Mouse (Mus musculus) liver, adult 2 months (tissue): Measurements from ENCODE around the gene Ascc2. TPM values are rescaled to one million over a fixed set of nuclear protein-coding genes. Genes with fewer than 3 reads are reported as not detected.

Experiments used
- DNase-seq: peaks from one replicate; pipeline ENCODE4 v3.0.0-alpha.2; 2011; ENCODE audit warnings: low read depth, low spot score; ENCODE audit errors: extremely low read depth
- H3K27ac ChIP-seq: fragments of 200-500 bp; replicated peaks from 2 replicates; pipeline ENCODE4 v1.5.1; 2012; ENCODE audit warnings: low read depth, mild to moderate bottlenecking, control low read depth, inconsistent platforms, low read length; ENCODE audit not compliant: insufficient read depth
- H3K27me3 ChIP-seq: fragments of 200-500 bp; 2 replicates; pipeline ENCODE4 v1.6.1; 2012; ENCODE audit warnings: mild to moderate bottlenecking, moderate library complexity, low read length, inconsistent platforms; ENCODE audit not compliant: control insufficient read depth, insufficient read depth
- H3K36me3 ChIP-seq: fragments of 200-500 bp; 2 replicates; pipeline ENCODE4 v1.6.1; 2012; ENCODE audit warnings: low read length, inconsistent platforms; ENCODE audit not compliant: control insufficient read depth, insufficient read depth
- H3K4me1 ChIP-seq: fragments of 200-500 bp; 2 replicates; pipeline ENCODE4 v1.6.1; 2011; ENCODE audit warnings: low read length; ENCODE audit not compliant: control insufficient read depth, insufficient read depth
- H3K4me3 ChIP-seq: fragments of 200-500 bp; 2 replicates; pipeline ENCODE4 v1.5.1; 2011; ENCODE audit warnings: low read depth, mild to moderate bottlenecking, control low read depth, low read length, moderate library complexity; ENCODE audit not compliant: insufficient read depth
- H3K79me2 ChIP-seq: fragments of 200-500 bp; 2 replicates; pipeline ENCODE4 v1.6.1; 2012; ENCODE audit warnings: inconsistent platforms, mild to moderate bottlenecking, low read length, moderate library complexity; ENCODE audit not compliant: control insufficient read depth, insufficient read depth
- H3K9ac ChIP-seq: fragments of 200-500 bp; 2 replicates; pipeline ENCODE4 v1.6.1; 2012; ENCODE audit warnings: low read depth, mild to moderate bottlenecking, control low read depth, inconsistent platforms, low read length
- CTCF ChIP-seq: fragments of 200-500 bp; IDR thresholded peaks from 2 replicates; pipeline ENCODE4 v1.5.1; 2011; ENCODE audit warnings: low read depth, low read length, control low read depth
- POLR2A ChIP-seq: fragments of 200-500 bp; IDR thresholded peaks from 2 replicates; pipeline ENCODE4 v1.6.1; 2011; ENCODE audit warnings: low read length, control low read depth; ENCODE audit not compliant: insufficient read depth; ENCODE audit errors: extremely low read depth
- WGBS: fragments of 180-500 bp; shearing (Covaris S2); methylation state at CpG from one replicate; pipeline ENCODE4 v1.1.7; 2018; 5-methylcytosine and 5-hydroxymethylcytosine counted together
- polyA plus RNA-seq: library from polyadenylated mRNA; depleted of rRNA; stranded (reverse); fragments of >200 nt; gene quantifications from 2 replicates; pipeline ENCODE4 v1.2.3, GENCODE M21; 2012
- total RNA-seq: library from RNA; depleted of rRNA; stranded (reverse); fragments of >200 nt; gene quantifications from 2 replicates; pipeline ENCODE4 v1.2.3, GENCODE M21; 2014

Ascc2 gene
- total and polyA plus RNA-seq, 2 experiments: 8.5 to 9.9 TPM

DNA sequence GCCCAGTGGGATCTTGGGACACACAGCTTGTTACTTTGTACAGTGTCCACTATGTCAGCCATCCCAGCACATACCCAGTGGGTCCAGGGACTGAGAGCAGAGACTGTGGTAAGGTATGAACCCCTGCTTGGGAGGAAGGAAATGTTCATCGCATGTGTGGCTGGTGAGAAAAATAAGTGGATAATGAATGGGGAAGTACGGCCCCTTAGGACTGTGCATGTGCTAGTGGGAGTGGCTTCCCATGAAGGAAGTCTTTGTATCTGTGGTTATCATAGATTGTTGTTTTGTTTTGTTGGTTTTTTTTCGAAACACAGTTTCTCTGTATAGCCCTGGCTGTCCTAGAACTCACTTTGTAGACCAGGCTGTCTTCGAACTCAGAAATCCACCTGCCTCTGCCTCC is 77.2 kb downstream of the Ascc2 start:
- no peak overlapping the region for H3K4me3 ChIP-seq
- H3K27me3 ChIP-seq: no peaks in the 10 kb centered on the region
- H3K36me3 ChIP-seq: no peaks in the 10 kb centered on the region
- 81% methylated on average over 4 of the region's 4 CpGs for WGBS
- H3K9ac ChIP-seq: no peak overlapping the region
- no peak for TF ChIP-seq POLR2A
- H3K27ac ChIP-seq: no peak overlapping the region
- H3K79me2 ChIP-seq: no peaks in the 10 kb centered on the region
- peak; percentile 16 for DNase-seq
- no peaks in the 10 kb centered on the region for H3K4me1 ChIP-seq

DNA sequence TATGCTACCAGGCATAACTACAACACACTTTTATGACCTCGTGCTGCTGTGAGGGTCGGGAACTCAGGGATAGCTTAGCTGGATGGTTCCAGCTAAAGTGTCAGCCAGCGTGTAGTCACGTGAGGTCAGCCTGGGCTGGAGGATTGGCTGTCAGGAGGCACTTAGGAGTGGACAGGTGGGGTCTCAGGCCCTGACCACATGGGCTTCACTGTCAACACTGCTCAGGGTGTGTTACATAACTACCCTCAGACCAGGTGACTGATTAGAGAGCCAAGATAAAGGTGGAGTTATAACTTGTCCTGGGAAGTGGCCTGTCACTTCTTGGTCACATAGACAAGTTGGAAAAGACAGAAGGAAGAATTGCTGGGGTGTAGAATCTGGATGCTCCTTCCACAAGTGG is 78.0 kb downstream of the Ascc2 start:
- Histone ChIP-seq H3K27me3 (no peaks in the 10 kb centered on the region), H3K4me3 (no peak overlapping the region), H3K36me3 (no peaks in the 10 kb centered on the region), H3K4me1 (no peaks in the 10 kb centered on the region), H3K27ac (no peak overlapping the region), H3K79me2 (no peaks in the 10 kb centered on the region), H3K9ac (no peak overlapping the region)
- 87% methylated on average over 4 of the region's 4 CpGs for WGBS
- no peak for TF ChIP-seq POLR2A
- TF ChIP-seq CTCF: no peak
- no peak for DNase-seq

- H3K27ac ChIP-seq: no peak overlapping the region
- WGBS: 93% methylated on average over 5 of the region's 5 CpGs
- no peaks in the 10 kb centered on the region for H3K4me1 ChIP-seq
- no peak for DNase-seq
- no peaks in the 10 kb centered on the region for H3K27me3 ChIP-seq
- no peaks in the 10 kb centered on the region for H3K79me2 ChIP-seq
- H3K36me3 ChIP-seq: no peaks in the 10 kb centered on the region
- H3K4me3 ChIP-seq: no peak overlapping the region
- no peak for TF ChIP-seq POLR2A
- no peak for TF ChIP-seq CTCF
- no peak overlapping the region for H3K9ac ChIP-seq
Observed at GRCm38 (mm10) chr11:4716530-4717236, 79.1 kb downstream of the Ascc2 start.

DNA sequence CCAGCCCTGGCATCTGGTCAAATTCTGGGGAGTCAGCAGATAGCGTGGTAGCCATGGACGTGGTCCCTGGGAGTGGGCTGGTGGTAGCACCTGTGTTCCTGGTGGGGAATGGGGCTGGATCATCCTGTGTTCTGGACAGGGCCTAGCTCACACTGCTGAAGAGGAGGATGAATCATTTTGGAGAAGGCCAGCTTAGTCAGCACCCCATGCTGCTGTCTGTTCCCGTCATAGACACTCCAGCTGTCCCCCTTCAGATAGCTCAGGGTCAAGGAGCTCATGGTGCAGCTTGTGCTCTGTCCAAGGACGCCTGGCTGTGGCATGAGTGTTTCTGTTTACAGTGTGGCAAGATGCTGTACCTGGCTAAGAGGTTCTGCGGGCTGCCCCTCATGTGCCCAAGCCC is 81.0 kb downstream of the Ascc2 start:
- no peaks in the 10 kb centered on the region for H3K79me2 ChIP-seq
- H3K27me3 ChIP-seq: no peaks in the 10 kb centered on the region
- H3K4me1 ChIP-seq: no peaks in the 10 kb centered on the region
- H3K4me3 ChIP-seq: no peak overlapping the region
- no peak overlapping the region for H3K27ac ChIP-seq
- no peak for DNase-seq
- WGBS: 83% methylated on average over 5 of the region's 5 CpGs
- no peaks in the 10 kb centered on the region for H3K36me3 ChIP-seq
- TF ChIP-seq POLR2A (no peak), CTCF (no peak)
- no peak overlapping the region for H3K9ac ChIP-seq

- DNase-seq: no peak
- H3K4me1 ChIP-seq: no peaks in the 10 kb centered on the region
- H3K27me3 ChIP-seq: no peaks in the 10 kb centered on the region
- WGBS: 93% methylated on average over 9 of the region's 9 CpGs
- H3K4me3 ChIP-seq: no peak overlapping the region
- no peaks in the 10 kb centered on the region for H3K36me3 ChIP-seq
- no peak overlapping the region for H3K9ac ChIP-seq
- H3K79me2 ChIP-seq: no peaks in the 10 kb centered on the region
- TF ChIP-seq POLR2A (no peak), CTCF (no peak)
- H3K27ac ChIP-seq: no peak overlapping the region
Observed at GRCm38 (mm10) chr11:4719961-4720360, 82.4 kb downstream of the Ascc2 start.

GRCm38 (mm10) chr11:4720393-4720792 is 82.8 kb downstream of the Ascc2 start:
- no peaks in the 10 kb centered on the region for H3K4me1 ChIP-seq
- H3K27me3 ChIP-seq: no peaks in the 10 kb centered on the region
- TF ChIP-seq POLR2A (no peak), CTCF (no peak)
- 83% methylated on average over 11 of the region's 11 CpGs for WGBS
- no peak overlapping the region for H3K4me3 ChIP-seq
- no peaks in the 10 kb centered on the region for H3K36me3 ChIP-seq
- H3K79me2 ChIP-seq: no peaks in the 10 kb centered on the region
- no peak overlapping the region for H3K27ac ChIP-seq
- no peak for DNase-seq
- H3K9ac ChIP-seq: no peak overlapping the region
